Mouse (Mus musculus) midbrain, embryonic 12.5 days (tissue): ENCODE measurements around the gene Ddx24. TPM values are rescaled to one million over a fixed set of nuclear protein-coding genes. Genes with fewer than 3 reads are reported as not detected.

Experiments used
- ATAC-seq: fragments of 200-750 bp; cut with Nextera tagmentation; 2 replicates; pipeline ENCODE4 v1.8.0; 2017; ENCODE audit warnings: low read depth, moderate TSS enrichment, moderate library complexity; ENCODE audit not compliant: low FRiP score
- H3K27ac ChIP-seq: fragments of 300-500 bp; sonication (generic); replicated peaks from 2 replicates; pipeline ENCODE4 v1.5.1; 2016; ENCODE audit warnings: mild to moderate bottlenecking
- H3K27me3 ChIP-seq: fragments of 300-500 bp; sonication (generic); 2 replicates; pipeline ENCODE4 v1.6.1; 2016; ENCODE audit warnings: mild to moderate bottlenecking
- H3K36me3 ChIP-seq: fragments of 300-500 bp; sonication (generic); 2 replicates; pipeline ENCODE4 v1.6.1; 2016
- H3K4me1 ChIP-seq: fragments of 300-500 bp; sonication (generic); 2 replicates; pipeline ENCODE4 v1.6.1; 2016
- H3K4me2 ChIP-seq: fragments of 300-500 bp; sonication (generic); replicated peaks from 2 replicates; pipeline ENCODE4 v1.6.1; 2016; ENCODE audit warnings: mild to moderate bottlenecking, moderate library complexity
- H3K4me3 ChIP-seq: fragments of 300-500 bp; sonication (generic); 2 replicates; pipeline ENCODE4 v1.5.1; 2016; ENCODE audit warnings: mild to moderate bottlenecking
- H3K9ac ChIP-seq: fragments of 300-500 bp; sonication (generic); replicated peaks from 2 replicates; pipeline ENCODE4 v1.6.1; 2016; ENCODE audit warnings: mild to moderate bottlenecking, moderate library complexity
- H3K9me3 ChIP-seq: fragments of 300-500 bp; sonication (generic); 2 replicates; pipeline ENCODE4 v1.6.1; 2016; ENCODE audit warnings: mild to moderate bottlenecking
- WGBS: fragments of 180-500 bp; shearing (Covaris S2); methylation state at CpG from one replicate; pipeline ENCODE4 v1.1.7; 2016; 5-methylcytosine and 5-hydroxymethylcytosine counted together
- polyA plus RNA-seq: library from polyadenylated mRNA; unstranded; fragments of >200 nt; fragmentation: Nextera tagmentation; extraction: Ambion mirVana; gene quantifications from 2 replicates; pipeline ENCODE4 v1.2.1, GENCODE M21; 2016

The Ddx24 gene
- polyA plus RNA-seq, 1 experiment from 2014 or later = 119 TPM

DNA sequence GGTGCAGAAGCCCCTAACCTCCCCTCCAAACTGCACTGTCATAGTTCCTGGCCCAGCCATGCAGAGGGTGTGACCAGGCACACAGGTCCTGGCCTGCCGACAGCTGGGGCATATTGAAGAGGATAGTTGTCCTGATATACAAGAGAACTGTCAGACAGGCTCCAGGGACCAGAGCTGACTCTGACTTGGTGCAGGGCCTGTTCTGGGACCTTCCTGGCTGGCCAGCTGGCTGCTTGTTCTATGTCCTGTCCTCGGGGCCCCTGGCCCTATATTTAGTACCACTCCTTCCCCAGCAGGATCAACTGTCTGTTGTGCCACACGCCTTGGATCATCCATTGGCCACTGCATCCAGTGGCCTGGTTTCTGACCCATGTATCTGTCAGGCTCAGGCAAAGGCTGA lies 63.3 kb downstream of the Ddx24 start:
- no peaks in the 10 kb centered on the region for H3K9me3 ChIP-seq
- no peaks in the 10 kb centered on the region for H3K4me1 ChIP-seq
- H3K9ac ChIP-seq = no peak overlapping the region
- H3K27ac ChIP-seq = no peak overlapping the region
- H3K4me3 ChIP-seq = no peak overlapping the region
- 79% methylated on average over 3 of the region's 3 CpGs for WGBS
- no peaks in the 10 kb centered on the region for H3K36me3 ChIP-seq
- no peaks in the 10 kb centered on the region for H3K27me3 ChIP-seq
- no peak for ATAC-seq
- no peak overlapping the region for H3K4me2 ChIP-seq

DNA sequence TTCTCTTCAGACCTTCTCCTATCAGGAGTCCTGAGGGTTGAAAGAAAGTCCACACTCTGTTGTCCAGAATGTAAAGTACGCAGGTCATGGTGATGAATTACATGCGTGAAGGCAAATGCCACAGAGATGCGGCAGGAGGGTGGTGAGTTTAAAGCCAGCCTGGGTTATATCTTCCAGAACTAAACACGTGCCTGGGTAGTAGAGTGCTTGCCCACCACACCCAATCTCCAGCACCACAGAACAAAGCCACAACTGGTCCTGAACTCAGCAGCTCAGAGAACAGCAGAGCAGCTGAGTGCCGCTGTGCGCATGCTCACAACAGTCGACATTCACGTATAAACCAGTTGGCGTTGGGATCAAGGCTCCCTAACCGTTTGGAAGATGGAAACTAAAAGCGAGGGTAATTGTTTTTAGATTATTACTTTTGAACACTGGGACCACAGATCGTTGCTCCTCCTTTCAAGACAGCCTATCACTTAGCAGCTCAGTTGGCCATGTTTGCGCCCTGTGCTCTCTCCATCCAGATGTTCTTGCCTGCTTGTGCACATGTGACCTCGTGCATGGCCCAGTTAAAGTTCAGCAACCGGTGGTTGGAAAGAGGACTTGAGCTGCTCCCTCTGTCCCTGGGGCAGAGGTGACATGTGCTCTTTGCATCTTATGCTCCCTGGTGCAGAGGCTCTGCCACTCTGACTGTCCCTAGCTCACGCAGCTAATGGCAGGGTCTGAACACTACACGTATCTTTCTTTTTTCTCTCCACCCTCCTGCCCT lies 63.9 kb downstream of the Ddx24 start:
- no peak overlapping the region for H3K4me3 ChIP-seq
- ATAC-seq = no peak
- 91% methylated on average over 17 of the region's 17 CpGs for WGBS

DNA sequence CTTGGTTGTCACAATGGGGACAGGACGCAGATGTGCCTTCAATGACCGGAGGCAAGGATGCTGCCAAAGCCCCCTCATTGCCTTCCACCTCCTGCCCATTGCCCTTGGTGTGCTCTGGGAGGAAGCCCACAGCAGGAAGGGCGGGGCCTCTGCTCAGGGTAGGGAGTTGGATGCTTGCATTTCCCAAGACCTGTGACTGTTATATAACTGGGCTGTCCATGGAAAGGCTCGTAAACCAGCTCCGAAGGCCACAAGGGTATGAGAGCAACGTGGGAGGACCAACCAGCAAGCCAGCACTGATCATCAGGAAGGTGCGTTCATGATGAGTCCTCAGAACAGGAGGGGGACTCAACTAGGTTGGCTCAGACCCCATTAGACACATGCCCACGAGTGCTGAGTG lies 64.8 kb downstream of the Ddx24 start:
- Histone ChIP-seq H3K9me3 (no peaks in the 10 kb centered on the region), H3K4me2 (no peak overlapping the region), H3K27me3 (no peaks in the 10 kb centered on the region), H3K4me3 (no peak overlapping the region), H3K4me1 (no peaks in the 10 kb centered on the region), H3K9ac (no peak overlapping the region), H3K36me3 (no peaks in the 10 kb centered on the region), H3K27ac (no peak overlapping the region)
- WGBS = 88% methylated on average over 8 of the region's 8 CpGs
- ATAC-seq = no peak

More for the DNA sequence above, 63.9 kb downstream of the Ddx24 start:
- no peaks in the 10 kb centered on the region for H3K27me3 ChIP-seq
- no peaks in the 10 kb centered on the region for H3K36me3 ChIP-seq
- H3K9ac ChIP-seq = no peak overlapping the region
- H3K27ac ChIP-seq = no peak overlapping the region
- no peak overlapping the region for H3K4me2 ChIP-seq
- no peaks in the 10 kb centered on the region for H3K4me1 ChIP-seq
- no peaks in the 10 kb centered on the region for H3K9me3 ChIP-seq

DNA sequence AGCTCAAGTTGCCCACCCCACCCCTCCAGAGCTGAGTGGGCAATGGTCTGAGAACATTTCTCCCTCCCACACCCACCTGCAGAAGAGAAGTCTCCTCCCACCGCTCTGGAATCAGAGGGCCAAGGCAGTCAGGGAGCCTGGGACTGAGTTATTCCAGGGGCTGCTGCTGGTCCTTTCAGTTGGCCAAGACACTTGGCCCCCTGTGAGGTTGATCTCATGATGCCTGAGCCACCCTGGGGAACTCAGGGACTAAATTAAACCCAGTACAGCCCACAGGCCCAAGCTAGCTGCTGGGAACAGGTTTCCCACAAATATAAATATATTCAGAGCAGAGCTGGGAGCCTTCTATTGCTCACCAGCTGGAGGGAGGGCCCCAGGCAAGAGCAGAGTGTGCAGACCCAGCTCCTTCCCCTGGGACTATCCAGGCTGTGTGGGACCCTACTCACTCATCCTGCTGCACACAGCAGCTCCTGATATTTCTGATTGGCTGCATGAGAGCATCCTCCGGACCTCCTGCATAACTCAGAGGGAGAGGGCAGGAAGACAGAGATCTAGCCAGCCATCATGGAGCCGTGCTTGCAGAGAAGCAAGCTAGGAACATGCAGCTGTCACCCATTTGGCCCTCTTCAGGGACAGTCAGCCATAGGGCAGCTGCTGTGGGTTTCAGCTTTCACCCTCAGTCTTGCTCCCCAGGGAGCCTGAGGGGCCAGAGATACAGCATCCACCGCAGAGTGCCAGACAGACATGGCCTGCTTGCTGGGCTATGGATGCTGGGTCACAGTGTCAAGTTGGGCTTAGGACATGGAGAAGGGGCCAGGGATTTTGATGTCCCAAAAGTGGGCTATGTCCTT lies 66.5 kb downstream of the Ddx24 start:
- Histone ChIP-seq H3K36me3 (no peaks in the 10 kb centered on the region), H3K4me2 (no peak overlapping the region), H3K4me3 (no peak overlapping the region), H3K9me3 (no peaks in the 10 kb centered on the region), H3K9ac (no peak overlapping the region), H3K4me1 (no peaks in the 10 kb centered on the region), H3K27ac (no peak overlapping the region), H3K27me3 (no peaks in the 10 kb centered on the region)
- 70% methylated on average over 4 of the region's 4 CpGs for WGBS
- no peak for ATAC-seq

DNA sequence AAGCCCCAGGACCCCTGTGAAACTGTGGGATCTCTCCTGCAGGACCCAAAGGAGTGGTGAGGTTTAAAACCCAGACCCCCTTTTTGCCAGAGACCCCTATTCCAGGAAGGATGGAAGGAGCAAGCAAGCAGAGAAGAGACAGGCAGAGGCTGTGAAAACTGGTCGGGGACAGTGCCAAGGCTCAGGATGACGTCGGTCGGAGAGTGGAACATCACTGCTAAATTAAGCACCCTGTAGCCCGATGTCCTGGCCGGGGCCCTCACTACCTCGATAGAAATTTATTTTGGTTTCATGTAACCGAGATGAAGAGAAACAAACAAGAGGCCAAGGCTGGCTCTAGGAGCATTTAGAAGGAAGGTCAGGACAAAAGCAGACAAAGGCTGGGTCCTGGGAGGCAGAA lies 67.4 kb downstream of the Ddx24 start:
- WGBS = 73% methylated on average over 8 of the region's 8 CpGs
- H3K27ac ChIP-seq = no peak overlapping the region
- ATAC-seq = no peak
- no peak overlapping the region for H3K9ac ChIP-seq
- no peaks in the 10 kb centered on the region for H3K27me3 ChIP-seq
- no peak overlapping the region for H3K4me3 ChIP-seq
- no peaks in the 10 kb centered on the region for H3K9me3 ChIP-seq
- no peaks in the 10 kb centered on the region for H3K4me1 ChIP-seq
- no peaks in the 10 kb centered on the region for H3K36me3 ChIP-seq
- no peak overlapping the region for H3K4me2 ChIP-seq

Other genes starting within 250 kb of the Ddx24 start
- 2.9 and 3.0 TPM in 2 replicates for gene Prima1, start 183.7 kb downstream of the Ddx24 start, polyA plus RNA-seq
- 44.5 and 49.0 TPM in 2 replicates for gene Fam181a, start 114.9 kb downstream of the Ddx24 start, polyA plus RNA-seq
- gene Asb2, start 69.8 kb downstream of the Ddx24 start, polyA plus RNA-seq = 0.90 and 1.2 TPM in 2 replicates
- gene Otub2, start 37.1 kb downstream of the Ddx24 start, polyA plus RNA-seq = 15.6 and 16.8 TPM in 2 replicates
- 0.96 and 1.2 TPM in 2 replicates for gene 9330161L09Rik, start 18.0 kb downstream of the Ddx24 start, polyA plus RNA-seq
- 4.2 and 10.4 TPM in 2 replicates for gene Ifi27, start 8.4 kb upstream of the Ddx24 start, polyA plus RNA-seq
- 4.4 and 5.1 TPM in 2 replicates for gene Ifi27l2a, start 17.9 kb upstream of the Ddx24 start, polyA plus RNA-seq
- gene Ifi27l2b, start 31.4 kb upstream of the Ddx24 start, polyA plus RNA-seq = not detected in 2 replicates
- gene Ppp4r4, start 106.5 kb upstream of the Ddx24 start, polyA plus RNA-seq = 2.9 and 3.2 TPM in 2 replicates
- 0.21 TPM in 1 of 2 replicates, not detected in the other for gene Serpina10, start 205.6 kb upstream of the Ddx24 start, polyA plus RNA-seq
- gene Serpina6, start 231.4 kb upstream of the Ddx24 start, polyA plus RNA-seq = not detected in 2 replicates